Mouse (Mus musculus) heart, postnatal 0 days (tissue): ENCODE measurements around the gene Dnm1.

Experiments used
- CTCF ChIP-seq: IDR thresholded peaks from 2 replicates; pipeline ENCODE4 v1.5.1; 2016; ENCODE audit warnings: antibody characterized with exemption, control low read depth, low read depth
- EP300 ChIP-seq: IDR thresholded peaks from 2 replicates; pipeline ENCODE4 v1.6.1; 2016; ENCODE audit warnings: antibody characterized with exemption, low read depth

- TF ChIP-seq EP300, result no peak
- TF ChIP-seq CTCF, result no peak
Observed at GRCm38 (mm10) chr2:32350471-32351051, 2.6 kb downstream of the Dnm1 start.
